Mouse (Mus musculus): ENCODE data around the gene Mbtps1. TPM values are rescaled to one million over a fixed set of nuclear protein-coding genes. Genes with fewer than 3 reads are reported as not detected.

Gene Mbtps1
- total and polyA plus RNA-seq, 3 experiments = 40.2 to 108 (median 98.7) TPM

- TF ChIP-seq TAL1 (conservative IDR thresholded peaks at IDR 0.05; ENCODE audit: low read depth, low read length) (no peak), CTCF (IDR thresholded peaks at IDR 0.05; ENCODE audit: low read depth, low read length) (no peak)
These were observed 41.9 kb downstream of the Mbtps1 start for GRCm38 (mm10) chr8:119516674-119517073.

GRCm38 (mm10) chr8:119515767-119516166 lies 42.8 kb downstream of the Mbtps1 start:
- TF ChIP-seq GATA1 (IDR thresholded peaks at IDR 0.05; ENCODE audit: borderline replicate concordance, low read length) (no peak), GATA2 (IDR thresholded peaks at IDR 0.05; ENCODE audit: borderline replicate concordance, low read depth, low read length) (no peak), POLR2AphosphoS5 (IDR thresholded peaks at IDR 0.05; ENCODE audit: insufficient replicate concordance, low read depth, low read length) (no peak), TAL1 (conservative IDR thresholded peaks at IDR 0.05; ENCODE audit: low read depth, low read length) (no peak), CTCF (IDR thresholded peaks at IDR 0.05; ENCODE audit: low read depth, low read length) (no peak)
- no peak for DNase-seq (ENCODE audit: low spot score)
- Histone ChIP-seq H3K27me3 (ENCODE audit: insufficient read depth, low read length) (no peaks in the 10 kb centered on the region), H3K36me3 (replicated peaks) (peaks cover 99% of the 10 kb centered on the region), H3K4me3 (ENCODE audit: low read depth, low read length) (no peak overlapping the region), H3K9me3 (replicated peaks) (no peaks in the 10 kb centered on the region), H3K4me1 (ENCODE audit: insufficient read depth, low read depth, low read length) (peaks cover 28% of the 10 kb centered on the region)
- no peak for ATAC-seq (ENCODE audit: extremely low read depth, insufficient number of reproducible peaks, low FRiP score, poor library complexity, severe bottlenecking)

More at GRCm38 (mm10) chr8:119516674-119517073, 41.9 kb downstream of the Mbtps1 start:
- Histone ChIP-seq H3K36me3 (replicated peaks) (peaks cover 99% of the 10 kb centered on the region), H3K4me1 (ENCODE audit: insufficient read depth, low read depth, low read length) (peaks cover 28% of the 10 kb centered on the region), H3K9me3 (replicated peaks) (no peaks in the 10 kb centered on the region), H3K4me3 (ENCODE audit: low read depth, low read length) (no peak overlapping the region), H3K27me3 (ENCODE audit: insufficient read depth, low read length) (no peaks in the 10 kb centered on the region)
- ATAC-seq (ENCODE audit: extremely low read depth, insufficient number of reproducible peaks, low FRiP score, poor library complexity, severe bottlenecking) (no peak), DNase-seq (ENCODE audit: low spot score) (no peak)

GRCm38 (mm10) chr8:119514940-119515339 lies 43.6 kb downstream of the Mbtps1 start:
- peaks cover 28% of the 10 kb centered on the region for H3K4me1 ChIP-seq (ENCODE audit: insufficient read depth, low read depth, low read length)
- ATAC-seq (ENCODE audit: extremely low read depth, insufficient number of reproducible peaks, low FRiP score, poor library complexity, severe bottlenecking) (peak; percentile 84), DNase-seq (ENCODE audit: low spot score) (peak; percentile 32)
- no peaks in the 10 kb centered on the region for H3K27me3 ChIP-seq (ENCODE audit: insufficient read depth, low read length)
- peaks cover 99% of the 10 kb centered on the region for H3K36me3 ChIP-seq (replicated peaks)
- TF ChIP-seq TAL1 (conservative IDR thresholded peaks at IDR 0.05; ENCODE audit: low read depth, low read length) (peak; percentile 45; the same call in 1 of the 2 replicates), GATA2 (IDR thresholded peaks at IDR 0.05; ENCODE audit: borderline replicate concordance, low read depth, low read length) (no peak)
- H3K4me3 ChIP-seq (ENCODE audit: low read depth, low read length) = no peak overlapping the region
- no peaks in the 10 kb centered on the region for H3K9me3 ChIP-seq (replicated peaks)

DNA sequence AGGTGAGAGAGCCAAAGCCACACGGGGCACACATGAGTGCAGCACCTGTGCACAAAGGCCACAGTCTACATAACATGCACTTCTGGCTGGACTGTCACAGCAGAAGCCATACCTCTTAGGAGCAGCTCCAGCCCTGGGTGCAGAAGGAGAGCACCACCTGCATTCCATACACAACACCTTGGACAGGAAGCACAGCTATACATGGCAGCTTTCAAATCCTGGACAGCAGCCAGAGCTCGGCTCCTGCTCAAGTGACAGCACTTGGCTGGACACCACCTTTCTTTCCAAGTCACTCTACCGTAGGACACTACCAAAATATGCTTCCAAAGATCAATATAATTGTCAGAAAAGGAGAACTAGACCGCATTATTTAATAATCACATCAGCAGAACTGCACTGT lies 45.1 kb downstream of the Mbtps1 start:
- Histone ChIP-seq H3K36me3 (replicated peaks) (peaks cover 99% of the 10 kb centered on the region), H3K4me1 (ENCODE audit: insufficient read depth, low read depth, low read length) (peaks cover 28% of the 10 kb centered on the region), H3K27me3 (ENCODE audit: insufficient read depth, low read length) (no peaks in the 10 kb centered on the region), H3K9me3 (replicated peaks) (no peaks in the 10 kb centered on the region), H3K4me3 (ENCODE audit: low read depth, low read length) (no peak overlapping the region)
- no peak for ATAC-seq (ENCODE audit: extremely low read depth, insufficient number of reproducible peaks, low FRiP score, poor library complexity, severe bottlenecking)
- TF ChIP-seq POLR2AphosphoS5 (IDR thresholded peaks at IDR 0.05; ENCODE audit: insufficient replicate concordance, low read depth, low read length) (no peak), GATA1 (IDR thresholded peaks at IDR 0.05; ENCODE audit: borderline replicate concordance, low read length) (no peak), TAL1 (conservative IDR thresholded peaks at IDR 0.05; ENCODE audit: low read depth, low read length) (no peak), CTCF (IDR thresholded peaks at IDR 0.05; ENCODE audit: low read depth, low read length) (no peak), GATA2 (IDR thresholded peaks at IDR 0.05; ENCODE audit: borderline replicate concordance, low read depth, low read length) (no peak)
- DNase-seq (ENCODE audit: low spot score) = no peak

DNA sequence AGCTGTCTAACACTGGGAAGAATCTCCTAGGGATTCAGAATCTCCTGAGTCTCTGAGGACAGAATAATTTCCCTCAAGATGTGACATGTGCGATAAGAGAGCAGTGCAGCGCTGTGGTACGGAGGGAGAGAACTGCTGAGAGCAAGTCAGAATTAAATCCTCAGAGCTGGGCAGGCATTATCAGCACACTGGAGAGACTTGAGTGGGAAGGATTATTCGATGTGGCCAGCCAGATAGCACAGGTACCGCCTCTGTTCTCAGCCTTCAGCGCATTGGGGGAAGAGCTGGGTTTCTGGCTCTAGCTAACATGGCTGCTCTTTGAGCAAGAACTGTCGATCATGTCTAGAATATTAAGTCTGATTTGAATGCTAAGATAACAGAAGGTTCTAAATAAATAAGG lies 46.8 kb downstream of the Mbtps1 start:
- H3K36me3 ChIP-seq (replicated peaks) = peaks cover 100% of the 10 kb centered on the region
- no peak overlapping the region for H3K4me3 ChIP-seq (ENCODE audit: low read depth, low read length)
- peaks cover 28% of the 10 kb centered on the region for H3K4me1 ChIP-seq (ENCODE audit: insufficient read depth, low read depth, low read length)
- H3K27me3 ChIP-seq (ENCODE audit: insufficient read depth, low read length) = no peaks in the 10 kb centered on the region
- no peaks in the 10 kb centered on the region for H3K9me3 ChIP-seq (replicated peaks)
- no peak for ATAC-seq (ENCODE audit: extremely low read depth, insufficient number of reproducible peaks, low FRiP score, poor library complexity, severe bottlenecking)
- DNase-seq (ENCODE audit: low spot score) = no peak
- no peak for TF ChIP-seq TAL1 (conservative IDR thresholded peaks at IDR 0.05; ENCODE audit: low read depth, low read length)
- TF ChIP-seq GATA2 (IDR thresholded peaks at IDR 0.05; ENCODE audit: borderline replicate concordance, low read depth, low read length) = no peak
- no peak for TF ChIP-seq CTCF (IDR thresholded peaks at IDR 0.05; ENCODE audit: low read depth, low read length)
- no peak for TF ChIP-seq POLR2AphosphoS5 (IDR thresholded peaks at IDR 0.05; ENCODE audit: insufficient replicate concordance, low read depth, low read length)
- no peak for TF ChIP-seq GATA1 (IDR thresholded peaks at IDR 0.05; ENCODE audit: borderline replicate concordance, low read length)

DNA sequence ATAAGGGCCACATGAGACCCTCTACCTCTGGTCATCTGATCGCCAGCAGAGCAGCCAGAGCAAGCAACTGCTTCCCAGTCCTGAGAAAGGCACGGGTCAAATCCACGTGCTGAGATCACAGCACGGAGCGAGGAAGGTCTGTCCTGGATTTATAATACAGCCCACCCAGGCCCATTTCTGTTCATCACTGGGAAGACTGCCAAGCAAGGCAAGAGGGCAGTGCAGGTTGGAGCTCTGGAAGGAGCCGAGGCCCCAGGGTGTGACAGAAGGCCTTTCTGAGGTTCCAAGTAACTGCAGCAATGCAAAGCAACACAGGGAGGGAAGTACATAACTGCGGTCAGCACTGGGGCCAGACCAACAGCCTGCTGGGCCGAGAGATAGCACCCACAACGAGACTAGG lies 48.1 kb downstream of the Mbtps1 start:
- no peaks in the 10 kb centered on the region for H3K27me3 ChIP-seq (ENCODE audit: insufficient read depth, low read length)
- no peak for TF ChIP-seq GATA1 (IDR thresholded peaks at IDR 0.05; ENCODE audit: borderline replicate concordance, low read length)
- TF ChIP-seq TAL1 (conservative IDR thresholded peaks at IDR 0.05; ENCODE audit: low read depth, low read length) = no peak
- no peak for TF ChIP-seq CTCF (IDR thresholded peaks at IDR 0.05; ENCODE audit: low read depth, low read length)
- no peak for TF ChIP-seq GATA2 (IDR thresholded peaks at IDR 0.05; ENCODE audit: borderline replicate concordance, low read depth, low read length)
- no peak for TF ChIP-seq POLR2AphosphoS5 (IDR thresholded peaks at IDR 0.05; ENCODE audit: insufficient replicate concordance, low read depth, low read length)
- peaks cover 25% of the 10 kb centered on the region for H3K4me1 ChIP-seq (ENCODE audit: insufficient read depth, low read depth, low read length)
- no peak overlapping the region for H3K4me3 ChIP-seq (ENCODE audit: low read depth, low read length)
- DNase-seq (ENCODE audit: low spot score) (no peak), ATAC-seq (ENCODE audit: extremely low read depth, insufficient number of reproducible peaks, low FRiP score, poor library complexity, severe bottlenecking) (no peak)
- no peaks in the 10 kb centered on the region for H3K9me3 ChIP-seq (replicated peaks)
- peaks cover 100% of the 10 kb centered on the region for H3K36me3 ChIP-seq (replicated peaks)

GRCm38 (mm10) chr8:119506106-119506505 lies 52.4 kb downstream of the Mbtps1 start:
- no peak for ATAC-seq (ENCODE audit: extremely low read depth, insufficient number of reproducible peaks, low FRiP score, poor library complexity, severe bottlenecking)
- DNase-seq (ENCODE audit: low spot score) = no peak
- Histone ChIP-seq H3K4me3 (ENCODE audit: low read depth, low read length) (no peak overlapping the region), H3K27me3 (ENCODE audit: insufficient read depth, low read length) (peaks cover 16% of the 10 kb centered on the region), H3K4me1 (ENCODE audit: insufficient read depth, low read depth, low read length) (peaks cover 27% of the 10 kb centered on the region), H3K36me3 (replicated peaks) (peaks cover 71% of the 10 kb centered on the region), H3K9me3 (replicated peaks) (no peaks in the 10 kb centered on the region)
- TF ChIP-seq GATA2 (IDR thresholded peaks at IDR 0.05; ENCODE audit: borderline replicate concordance, low read depth, low read length) (no peak), POLR2AphosphoS5 (IDR thresholded peaks at IDR 0.05; ENCODE audit: insufficient replicate concordance, low read depth, low read length) (no peak), TAL1 (conservative IDR thresholded peaks at IDR 0.05; ENCODE audit: low read depth, low read length) (no peak), CTCF (IDR thresholded peaks at IDR 0.05; ENCODE audit: low read depth, low read length) (no peak), GATA1 (IDR thresholded peaks at IDR 0.05; ENCODE audit: borderline replicate concordance, low read length) (no peak)
